Mouse (Mus musculus) T-helper 1 cell (primary cell): ENCODE results near the gene Scin.

Experiments
- in situ Hi-C: fragments of 300-600 bp; cut with MboI, MseI; formaldehyde crosslinking; loops from one replicate; pipeline ENCODE4 v1.15.1; 2025; ENCODE audit warnings: high pct_unique_total_duplicates

The Scin gene

GRCm38 (mm10) chr12:40108143-40108542 lies 25.9 kb downstream of the Scin start:
- in situ Hi-C loops: no loop called here

GRCm38 (mm10) chr12:40106874-40107273 lies 27.2 kb downstream of the Scin start:
- in situ Hi-C loops: no loop called here

- in situ Hi-C loops: no loop called here
Observed at GRCm38 (mm10) chr12:40104750-40105149, 29.3 kb downstream of the Scin start.

GRCm38 (mm10) chr12:40102359-40102758 lies 31.7 kb downstream of the Scin start:
- in situ Hi-C loops: no loop called here

GRCm38 (mm10) chr12:40099407-40099806 lies 34.6 kb downstream of the Scin start:
- in situ Hi-C loops: no loop called here

GRCm38 (mm10) chr12:40097449-40097848 lies 36.6 kb downstream of the Scin start:
- in situ Hi-C loops: no loop called here

GRCm38 (mm10) chr12:40097023-40097422 lies 37.0 kb downstream of the Scin start:
- in situ Hi-C loops: no loop called here

GRCm38 (mm10) chr12:40096453-40096852 lies 37.6 kb downstream of the Scin start:
- in situ Hi-C loops: no loop called here

- in situ Hi-C loops: loop anchor here (5.0 kb wide), 1 partner anchor 722 kb away; no protein-coding TSS in a partner anchor
Observed at GRCm38 (mm10) chr12:40090017-40090416, 44.0 kb downstream of the Scin start.

- in situ Hi-C loops: no loop called here
Observed at GRCm38 (mm10) chr12:40085731-40086322, 48.2 kb downstream of the Scin start.

- in situ Hi-C loops: no loop called here
Observed at GRCm38 (mm10) chr12:40082453-40083238, 51.4 kb downstream of the Scin start.

- in situ Hi-C loops: no loop called here
Observed at GRCm38 (mm10) chr12:40082048-40082447, 52.0 kb downstream of the Scin start.

GRCm38 (mm10) chr12:40073660-40074059 lies 60.4 kb downstream of the Scin start:
- in situ Hi-C loops: loop anchor here (25.0 kb wide), 1 partner anchor 1936 kb away; no protein-coding TSS in a partner anchor

- in situ Hi-C loops: no loop called here
Observed at GRCm38 (mm10) chr12:40047024-40047423, 87.0 kb downstream of the Scin start.

- in situ Hi-C loops: loop anchor here (5.0 kb wide), 1 partner anchor 382 kb away; no protein-coding TSS in a partner anchor
Observed at GRCm38 (mm10) chr12:40043816-40044585, 90.0 kb downstream of the Scin start.

GRCm38 (mm10) chr12:40040067-40040466 lies 94.0 kb downstream of the Scin start:
- in situ Hi-C loops: loop anchor here (5.0 kb wide), 1 partner anchor 378 kb away; no protein-coding TSS in a partner anchor

- in situ Hi-C loops: no loop called here
Observed at GRCm38 (mm10) chr12:40037876-40038463, 96.1 kb downstream of the Scin start, which contains the start of gene Arl4a. Gene Arl4a (minus strand): TSS chr12:40038025.

GRCm38 (mm10) chr12:40037226-40037813 lies 96.7 kb downstream of the Scin start:
- in situ Hi-C loops: no loop called here

GRCm38 (mm10) chr12:40036666-40037065 lies 97.4 kb downstream of the Scin start:
- in situ Hi-C loops: no loop called here

- in situ Hi-C loops: no loop called here
Observed at GRCm38 (mm10) chr12:40035506-40035905, 98.5 kb downstream of the Scin start.

- in situ Hi-C loops: no loop called here
Observed at GRCm38 (mm10) chr12:40029201-40029600, 104.8 kb downstream of the Scin start.
